Mouse (Mus musculus): ENCODE measurements around the gene Ntsr1. TPM values are rescaled to one million over a fixed set of nuclear protein-coding genes. Genes with fewer than 3 reads are reported as not detected.

Ntsr1 gene
- polyA plus RNA-seq (2015; fragmentation: Nextera tagmentation; extraction: Ambion mirVana): 2.2 and 3.2 TPM in 2 replicates

GRCm38 (mm10) chr2:180499741-180500140 lies at the start of gene Ntsr1:
Gene Ntsr1 (plus strand): TSS chr2:180499976.
- H3K9ac ChIP-seq: peak within 1 kb of the TSS; percentile 51
- no peak within 1 kb of the TSS for H3K27ac ChIP-seq
- peak; percentile 73 for ATAC-seq (replicated peaks)
- peaks cover 50% of the 10 kb centered on the region for H3K27me3 ChIP-seq (replicated peaks)
- peak within 1 kb of the TSS; percentile 85 for H3K4me2 ChIP-seq
- H3K4me1 ChIP-seq: peaks cover 25% of the 10 kb centered on the region
- peak within 1 kb of the TSS; percentile 35 for H3K4me3 ChIP-seq
- H3K36me3 ChIP-seq (replicated peaks): no peaks in the 10 kb centered on the region
- WGBS: under 1% methylated on average over 30 of the region's 30 CpGs
- no peaks in the 10 kb centered on the region for H3K9me3 ChIP-seq

GRCm38 (mm10) chr2:180450529-180450928 lies 49.2 kb upstream of the Ntsr1 start:
- WGBS: 87% methylated on average over 5 of the region's 5 CpGs
- ATAC-seq (replicated peaks): no peak

GRCm38 (mm10) chr2:180455723-180456698 lies 43.8 kb upstream of the Ntsr1 start, which contains the start of gene Slco4a1:
Gene Slco4a1 (plus strand): TSS chr2:180456245.
- H3K4me2 ChIP-seq: peak within 1 kb of the TSS; percentile 95
- ATAC-seq (replicated peaks): peak; percentile 90
- H3K9me3 ChIP-seq: no peaks in the 10 kb centered on the region
- peak within 1 kb of the TSS; percentile 42 for H3K9ac ChIP-seq
- peaks cover 41% of the 10 kb centered on the region for H3K27me3 ChIP-seq (replicated peaks)
- peak within 1 kb of the TSS; percentile 54 for H3K4me3 ChIP-seq
- H3K36me3 ChIP-seq (replicated peaks): no peaks in the 10 kb centered on the region
- no peak within 1 kb of the TSS for H3K27ac ChIP-seq
- 1% methylated on average over 65 of the region's 65 CpGs for WGBS
- H3K4me1 ChIP-seq: peaks cover 18% of the 10 kb centered on the region

More at GRCm38 (mm10) chr2:180450529-180450928, 49.2 kb upstream of the Ntsr1 start:
- Histone ChIP-seq H3K9ac (no peak overlapping the region), H3K4me1 (peaks cover under 1% of the 10 kb centered on the region; the same call in 1 of the 2 replicates), H3K27ac (no peak overlapping the region), H3K27me3 (replicated peaks) (peaks cover 15% of the 10 kb centered on the region), H3K4me3 (no peak overlapping the region), H3K4me2 (no peak overlapping the region), H3K36me3 (replicated peaks) (no peaks in the 10 kb centered on the region), H3K9me3 (no peaks in the 10 kb centered on the region)

- WGBS: under 1% methylated on average over 28 of the region's 28 CpGs
- Histone ChIP-seq H3K4me1 (peaks cover 18% of the 10 kb centered on the region), H3K9ac (peak overlapping the region; percentile 42; the same call in 1 of the 2 replicates), H3K4me3 (peak overlapping the region; percentile 54), H3K36me3 (replicated peaks) (no peaks in the 10 kb centered on the region), H3K27me3 (replicated peaks) (peaks cover 41% of the 10 kb centered on the region), H3K4me2 (peak overlapping the region; percentile 95), H3K9me3 (no peaks in the 10 kb centered on the region), H3K27ac (no peak overlapping the region)
- ATAC-seq (replicated peaks): no peak
Measured at GRCm38 (mm10) chr2:180456705-180457104, 43.1 kb upstream of the Ntsr1 start.

- H3K36me3 ChIP-seq (replicated peaks): no peaks in the 10 kb centered on the region
- H3K4me2 ChIP-seq: no peak overlapping the region
- H3K4me1 ChIP-seq: peaks cover 18% of the 10 kb centered on the region
- no peak overlapping the region for H3K4me3 ChIP-seq
- H3K27ac ChIP-seq: no peak overlapping the region
- 24% methylated on average over 2 of the region's 2 CpGs for whole genome bisulfite sequencing
- H3K9ac ChIP-seq: no peak overlapping the region
- no peaks in the 10 kb centered on the region for H3K9me3 ChIP-seq
- H3K27me3 ChIP-seq (replicated peaks): peaks cover 41% of the 10 kb centered on the region
- no peak for ATAC-seq (replicated peaks)
Measured at GRCm38 (mm10) chr2:180457680-180458079, 42.1 kb upstream of the Ntsr1 start.

- no peak for ATAC-seq (replicated peaks)
- Histone ChIP-seq H3K9ac (no peak overlapping the region), H3K4me3 (no peak overlapping the region), H3K9me3 (no peaks in the 10 kb centered on the region), H3K36me3 (replicated peaks) (no peaks in the 10 kb centered on the region), H3K27me3 (replicated peaks) (peaks cover 40% of the 10 kb centered on the region), H3K4me2 (no peak overlapping the region), H3K4me1 (peaks cover 18% of the 10 kb centered on the region), H3K27ac (no peak overlapping the region)
- WGBS: 87% methylated on average over 4 of the region's 4 CpGs
Measured at GRCm38 (mm10) chr2:180459437-180459836, 40.3 kb upstream of the Ntsr1 start.

- Histone ChIP-seq H3K27me3 (replicated peaks) (peaks cover 26% of the 10 kb centered on the region), H3K4me1 (peaks cover 15% of the 10 kb centered on the region), H3K9me3 (no peaks in the 10 kb centered on the region), H3K4me2 (no peak overlapping the region), H3K36me3 (replicated peaks) (no peaks in the 10 kb centered on the region), H3K9ac (no peak overlapping the region), H3K27ac (no peak overlapping the region), H3K4me3 (no peak overlapping the region)
- WGBS: 46% methylated on average over 8 of the region's 8 CpGs
- no peak for ATAC-seq (replicated peaks)
Measured at GRCm38 (mm10) chr2:180460801-180461200, 39.0 kb upstream of the Ntsr1 start.

GRCm38 (mm10) chr2:180462593-180462992 lies 37.2 kb upstream of the Ntsr1 start:
- Histone ChIP-seq H3K36me3 (replicated peaks) (no peaks in the 10 kb centered on the region), H3K9ac (no peak overlapping the region), H3K4me3 (no peak overlapping the region), H3K4me2 (no peak overlapping the region), H3K9me3 (no peaks in the 10 kb centered on the region), H3K4me1 (no peaks in the 10 kb centered on the region), H3K27me3 (replicated peaks) (peaks cover 11% of the 10 kb centered on the region), H3K27ac (no peak overlapping the region)
- no peak for ATAC-seq (replicated peaks)
- WGBS: 78% methylated on average over 8 of the region's 8 CpGs

- Histone ChIP-seq H3K27me3 (replicated peaks) (peaks cover 5% of the 10 kb centered on the region; the same call in 1 of the 2 replicates), H3K9me3 (no peaks in the 10 kb centered on the region), H3K9ac (no peak overlapping the region), H3K4me3 (no peak overlapping the region), H3K4me1 (no peaks in the 10 kb centered on the region), H3K4me2 (no peak overlapping the region), H3K36me3 (replicated peaks) (no peaks in the 10 kb centered on the region), H3K27ac (no peak overlapping the region)
- WGBS: 42% methylated on average over 7 of the region's 7 CpGs
- ATAC-seq (replicated peaks): no peak
Measured at GRCm38 (mm10) chr2:180466505-180466904, 33.3 kb upstream of the Ntsr1 start.

- Histone ChIP-seq H3K36me3 (replicated peaks) (no peaks in the 10 kb centered on the region), H3K9ac (no peak overlapping the region), H3K27me3 (replicated peaks) (peaks cover 5% of the 10 kb centered on the region; the same call in 1 of the 2 replicates), H3K9me3 (no peaks in the 10 kb centered on the region), H3K4me3 (no peak overlapping the region), H3K27ac (no peak overlapping the region), H3K4me2 (no peak overlapping the region), H3K4me1 (0 out of 2 replicates have a peak, but pooled peaks cover 3% of the 10 kb centered on the region)
- ATAC-seq (replicated peaks): no peak
- 93% methylated on average over 8 of the region's 8 CpGs for WGBS
Measured at GRCm38 (mm10) chr2:180468871-180469270, 30.9 kb upstream of the Ntsr1 start.

- Histone ChIP-seq H3K9me3 (no peaks in the 10 kb centered on the region), H3K27me3 (replicated peaks) (peaks cover 5% of the 10 kb centered on the region; the same call in 1 of the 2 replicates), H3K36me3 (replicated peaks) (no peaks in the 10 kb centered on the region), H3K27ac (no peak overlapping the region), H3K4me3 (no peak overlapping the region), H3K9ac (no peak overlapping the region), H3K4me2 (no peak overlapping the region), H3K4me1 (0 out of 2 replicates have a peak, but pooled peaks cover 3% of the 10 kb centered on the region)
- ATAC-seq (replicated peaks): no peak
- WGBS: 73% methylated on average over 9 of the region's 9 CpGs
Measured at GRCm38 (mm10) chr2:180469768-180470167, 30.0 kb upstream of the Ntsr1 start.

GRCm38 (mm10) chr2:180472306-180473079 lies 27.3 kb upstream of the Ntsr1 start:
- Histone ChIP-seq H3K4me2 (no peak overlapping the region), H3K27ac (no peak overlapping the region), H3K36me3 (replicated peaks) (no peaks in the 10 kb centered on the region), H3K9me3 (no peaks in the 10 kb centered on the region), H3K9ac (no peak overlapping the region), H3K4me3 (no peak overlapping the region), H3K4me1 (0 out of 2 replicates have a peak, but pooled peaks cover 3% of the 10 kb centered on the region), H3K27me3 (replicated peaks) (peaks cover 5% of the 10 kb centered on the region; the same call in 1 of the 2 replicates)
- ATAC-seq (replicated peaks): peak; percentile 49
- WGBS: 5% methylated on average over 21 of the region's 21 CpGs

Data from midbrain, embryonic 15.5 days (tissue).